Mouse (Mus musculus): ENCODE data around the gene U2surp.

The U2surp gene

GRCm38 (mm10) chr9:95450586-95450985 is 61.2 kb downstream of the U2surp start:
- DNase-seq, result no peak

- peak; percentile 8 for DNase-seq
Measured at GRCm38 (mm10) chr9:95442321-95442731, 69.5 kb downstream of the U2surp start.

GRCm38 (mm10) chr9:95437883-95438282 is 73.9 kb downstream of the U2surp start:
- no peak for DNase-seq

- no peak for DNase-seq
Measured at GRCm38 (mm10) chr9:95436294-95436613, 75.5 kb downstream of the U2surp start.

- DNase-seq, result no peak
Measured at GRCm38 (mm10) chr9:95435506-95436293, 76.1 kb downstream of the U2surp start.

- DNase-seq, result no peak
Measured at GRCm38 (mm10) chr9:95428277-95428676, 83.5 kb downstream of the U2surp start.

- DNase-seq, result no peak
Measured at GRCm38 (mm10) chr9:95413911-95414310, 97.9 kb downstream of the U2surp start.

GRCm38 (mm10) chr9:95412047-95412446 is 99.7 kb downstream of the U2surp start:
- no peak for DNase-seq

GRCm38 (mm10) chr9:95407586-95408220 is 104.1 kb downstream of the U2surp start:
- peak; percentile 59 for DNase-seq
